1 mouse cellular context compared by ENCODE assay signal in genomic region chr17:29270148-29270698, GRCm38 (mm10).
TF ChIP-seq lines count a peak whose summit lies in the region.

No protein-coding gene starts in this region.

TF ChIP-seq in CH12.LX, 34 proteins besides CTCF, POLR2A, EP300 and RAD21:
- TF ChIP-seq RCOR1 (conservative IDR thresholded peaks at IDR 0.05; ENCODE audit: low read depth, low read length) (no peak), POLR2AphosphoS2 (IDR thresholded peaks at IDR 0.05; ENCODE audit: low read depth, low read length) (no peak), USF2 (conservative IDR thresholded peaks at IDR 0.05; ENCODE audit: low read depth, low read length) (no peak), HCFC1 (IDR thresholded peaks at IDR 0.05; ENCODE audit: low read depth, low read length) (no peak), SIN3A (IDR thresholded peaks at IDR 0.05; ENCODE audit: low read length) (peak; percentile 68; the same call in 1 of the 2 replicates), MAZ (IDR thresholded peaks at IDR 0.05; ENCODE audit: low read depth, low read length) (no peak), MYC (IDR thresholded peaks at IDR 0.05; ENCODE audit: low read depth, low read length) (peak; percentile 54), ETS1 (conservative IDR thresholded peaks at IDR 0.05; ENCODE audit: low read depth, low read length) (0 out of 2 replicates have a peak, but pooled peaks have one; percentile 7), GABPA (IDR thresholded peaks at IDR 0.05; ENCODE audit: insufficient replicate concordance, low read depth, low read length) (no peak), JUN (IDR thresholded peaks at IDR 0.05; ENCODE audit: insufficient read depth, low read depth, low read length) (no peak), TCF12 (IDR thresholded peaks at IDR 0.05; ENCODE audit: low read depth, low read length) (no peak), USF1 (IDR thresholded peaks at IDR 0.05; ENCODE audit: low read depth, low read length) (no peak), ELF1 (IDR thresholded peaks at IDR 0.05; ENCODE audit: low read depth, low read length) (no peak), JUND (conservative IDR thresholded peaks at IDR 0.05; ENCODE audit: low read depth, low read length) (0 out of 2 replicates have a peak, but pooled peaks have one; percentile 5), CHD1 (IDR thresholded peaks at IDR 0.05; ENCODE audit: low read depth, low read length) (0 out of 2 replicates have a peak, but pooled peaks have one; percentile 43), CHD2 (IDR thresholded peaks at IDR 0.05; ENCODE audit: low read length) (no peak), TBP (conservative IDR thresholded peaks at IDR 0.05; ENCODE audit: low read depth, low read length) (no peak), E2F4 (IDR thresholded peaks at IDR 0.05; ENCODE audit: insufficient replicate concordance, low read depth, low read length) (no peak), NELFE (IDR thresholded peaks at IDR 0.05; ENCODE audit: low read depth, low read length) (no peak), MAFK (IDR thresholded peaks at IDR 0.05; ENCODE audit: insufficient replicate concordance, low read length) (no peak), MXI1 (IDR thresholded peaks at IDR 0.05; ENCODE audit: low read depth, low read length) (peak; percentile 57; the same call in 1 of the 2 replicates), MAX (IDR thresholded peaks at IDR 0.05; ENCODE audit: low read length) (peak; percentile 64; the same call in 1 of the 2 replicates)
